In the genomic region with DNA sequence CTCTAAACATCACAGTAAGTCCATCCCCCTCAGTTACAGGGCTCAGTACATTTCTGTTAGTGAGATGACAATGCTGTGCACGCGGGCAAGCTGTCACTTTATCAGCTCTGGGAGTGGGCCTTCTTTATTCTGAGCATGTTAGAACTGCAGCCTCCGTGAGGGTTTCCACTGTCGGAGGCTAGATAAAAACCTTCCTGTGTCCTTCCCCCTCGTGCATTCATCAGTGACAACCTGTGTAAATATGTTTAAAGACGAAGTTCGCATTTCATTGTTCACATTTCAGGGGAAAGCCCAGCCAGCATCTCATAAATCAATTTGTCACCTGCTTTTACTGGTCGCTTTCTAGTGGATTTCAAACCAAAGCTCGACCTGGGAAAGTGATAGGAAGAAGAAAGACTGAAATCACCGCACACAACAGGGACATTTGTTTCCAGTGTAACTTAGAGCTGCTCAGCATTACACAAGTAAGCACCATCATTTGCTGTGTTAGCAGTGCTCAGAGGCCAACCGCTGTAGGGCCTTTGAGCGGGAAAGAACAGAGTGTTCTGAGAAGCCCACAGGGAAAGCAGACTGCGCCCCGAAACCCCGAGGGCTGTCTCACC, we compare ENCODE assay signal across 10 mouse cellular contexts. TPM values are rescaled to one million over a fixed set of nuclear protein-coding genes. Genes with fewer than 3 reads are reported as not detected.
A peak's percentile ranks its signal among the peaks of the same experiment; 100 is the strongest.
DNase-seq lines count a peak whose midpoint lies in the region; ATAC-seq lines count a peak whose summit lies in the region.
"Had no signal": no experiment of that assay in that cellular context is flagged by ENCODE, and none has a peak within 500 bp of the region (broad histone marks: within the 10 kb centered on the region; RNA-seq: fewer than 3 reads in every experiment).

No protein-coding gene starts in this region.

- H3K36me3 ChIP-seq in midbrain, embryonic 10.5 days, result no peaks in the 10 kb centered on the region
- H3K36me3 ChIP-seq in midbrain, embryonic 11.5 days (ENCODE audit: control insufficient read depth, insufficient read depth, low read length), result no peaks in the 10 kb centered on the region
- no peaks in the 10 kb centered on the region for H3K36me3 ChIP-seq in forebrain, embryonic 14.5 days (ENCODE audit: control insufficient read depth, insufficient read depth, low read length)
- H3K36me3 ChIP-seq in limb, embryonic 10.5 days, result no peaks in the 10 kb centered on the region
- H3K36me3 ChIP-seq in neural tube, embryonic 15.5 days, result no peaks in the 10 kb centered on the region

- H3K27me3 ChIP-seq in midbrain, embryonic 10.5 days (ENCODE audit: low read depth, poor library complexity, severe bottlenecking), result no peaks in the 10 kb centered on the region
- no peaks in the 10 kb centered on the region for H3K27me3 ChIP-seq in midbrain, embryonic 11.5 days (ENCODE audit: control insufficient read depth, insufficient read depth, low read length)
- no peaks in the 10 kb centered on the region for H3K27me3 ChIP-seq in forebrain, embryonic 14.5 days (replicated peaks; ENCODE audit: control insufficient read depth, insufficient read depth, low read length)
- H3K27me3 ChIP-seq in limb, embryonic 10.5 days (ENCODE audit: low read depth, poor library complexity, severe bottlenecking), result no peaks in the 10 kb centered on the region
- H3K27me3 ChIP-seq in neural tube, embryonic 15.5 days (replicated peaks), result no peaks in the 10 kb centered on the region

- H3K4me2 ChIP-seq in midbrain, embryonic 11.5 days, result no peak overlapping the region
- no peak overlapping the region for H3K4me2 ChIP-seq in forebrain, embryonic 14.5 days (ENCODE audit: low read length)
- H3K4me2 ChIP-seq in neural tube, embryonic 15.5 days, result peak overlapping the region; percentile 17; the same call in 1 of the 2 replicates

- WGBS in midbrain, embryonic 10.5 days, result 69% methylated on average over 15 of the region's 15 CpGs
- 60% methylated on average over 15 of the region's 15 CpGs for WGBS in midbrain, embryonic 11.5 days
- WGBS in forebrain, embryonic 14.5 days, result 44% methylated on average over 15 of the region's 15 CpGs
- WGBS in limb, embryonic 10.5 days, result 42% methylated on average over 15 of the region's 15 CpGs
- 10% methylated on average over 15 of the region's 15 CpGs for WGBS in neural tube, embryonic 15.5 days

- no peaks in the 10 kb centered on the region for H3K9me3 ChIP-seq in midbrain, embryonic 10.5 days (replicated peaks)
- H3K9me3 ChIP-seq in midbrain, embryonic 11.5 days (ENCODE audit: control insufficient read depth, low read length), result no peaks in the 10 kb centered on the region
- H3K9me3 ChIP-seq in forebrain, embryonic 14.5 days (replicated peaks; ENCODE audit: control insufficient read depth, low read length), result no peaks in the 10 kb centered on the region
- H3K9me3 ChIP-seq in limb, embryonic 10.5 days (replicated peaks), result no peaks in the 10 kb centered on the region
- no peaks in the 10 kb centered on the region for H3K9me3 ChIP-seq in neural tube, embryonic 15.5 days (replicated peaks)

- peaks cover 34% of the 10 kb centered on the region for H3K4me1 ChIP-seq in midbrain, embryonic 10.5 days
- peaks cover 14% of the 10 kb centered on the region for H3K4me1 ChIP-seq in midbrain, embryonic 11.5 days (ENCODE audit: control insufficient read depth, insufficient read depth, low read length)
- peaks cover 21% of the 10 kb centered on the region for H3K4me1 ChIP-seq in forebrain, embryonic 14.5 days (ENCODE audit: control insufficient read depth, insufficient read depth, low read length)
- peaks cover 58% of the 10 kb centered on the region for H3K4me1 ChIP-seq in limb, embryonic 10.5 days
- peaks cover 26% of the 10 kb centered on the region for H3K4me1 ChIP-seq in neural tube, embryonic 15.5 days

- ATAC-seq in midbrain, embryonic 11.5 days (ENCODE audit: low FRiP score), result no peak
- no peak for ATAC-seq in forebrain, embryonic 14.5 days
- peak; percentile 63; the same call in 1 of the 2 replicates for ATAC-seq in neural tube, embryonic 15.5 days (ENCODE audit: low FRiP score)

- no peak overlapping the region for H3K9ac ChIP-seq in midbrain, embryonic 11.5 days (ENCODE audit: low read length)
- H3K9ac ChIP-seq in forebrain, embryonic 14.5 days (ENCODE audit: low read length), result no peak overlapping the region
- H3K9ac ChIP-seq in neural tube, embryonic 15.5 days (replicated peaks), result no peak overlapping the region

- peak; percentile 10 for DNase-seq in midbrain, embryonic 10.5 days (ENCODE audit: low spot score)
- DNase-seq in midbrain, embryonic 11.5 days (ENCODE audit: low spot score, missing footprints), result no peak
- DNase-seq in forebrain, embryonic 14.5 days (ENCODE audit: low spot score), result peak; percentile 33
- peak; percentile 48 for DNase-seq in limb, embryonic 10.5 days (ENCODE audit: low spot score)
- DNase-seq in right cerebral cortex, postnatal 25 days, result no peak
- DNase-seq in adrenal gland, postnatal 14 days, result no peak
- DNase-seq: cerebellum, adult 9-11 months; layer of hippocampus, adult 9-11 months; liver had no signal

- H3K4me3 ChIP-seq in midbrain, embryonic 10.5 days, result no peak overlapping the region
- H3K4me3 ChIP-seq in midbrain, embryonic 11.5 days (ENCODE audit: low read depth, low read length), result no peak overlapping the region
- H3K4me3 ChIP-seq in forebrain, embryonic 14.5 days (ENCODE audit: low read depth, low read length), result no peak overlapping the region
- no peak overlapping the region for H3K4me3 ChIP-seq in limb, embryonic 10.5 days
- H3K4me3 ChIP-seq in neural tube, embryonic 15.5 days (replicated peaks), result no peak overlapping the region

- peak overlapping the region; percentile 61 for H3K27ac ChIP-seq in midbrain, embryonic 10.5 days (replicated peaks)
- H3K27ac ChIP-seq in midbrain, embryonic 11.5 days (ENCODE audit: low read depth, low read length), result no peak overlapping the region
- H3K27ac ChIP-seq in forebrain, embryonic 14.5 days (ENCODE audit: low read depth, low read length), result 0 out of 2 replicates have a peak overlapping the region, but pooled peaks have one; percentile 1
- H3K27ac ChIP-seq in limb, embryonic 10.5 days, result peak overlapping the region; percentile 78
- peak overlapping the region; percentile 45 for H3K27ac ChIP-seq in neural tube, embryonic 15.5 days (replicated peaks)

RNA-seq across cellular contexts. Expression of a gene that starts 55.8 kb away (rescaled TPM):
- 29.6 and 35.6 TPM in 2 replicates for polyA plus RNA-seq in midbrain, embryonic 10.5 days (2016; fragmentation: Nextera tagmentation; extraction: Ambion mirVana)
- polyA plus RNA-seq in midbrain, embryonic 11.5 days (2014; fragmentation: Nextera tagmentation; extraction: Ambion mirVana), result 28.0 and 29.8 TPM in 2 replicates
- 20.0 and 22.1 TPM in 2 replicates for polyA plus RNA-seq in forebrain, embryonic 14.5 days (2014; fragmentation: Nextera tagmentation; extraction: Ambion mirVana)
- 30.8 and 32.3 TPM in 2 replicates for polyA plus RNA-seq in limb, embryonic 10.5 days (2016; fragmentation: Nextera tagmentation; extraction: Ambion mirVana)
- 24.0 and 30.2 TPM in 2 replicates for polyA plus RNA-seq in neural tube, embryonic 15.5 days (2015; fragmentation: Nextera tagmentation; extraction: Ambion mirVana)
- total RNA-seq in adrenal gland, postnatal 14 days (2021), result 33.2 and 41.6 TPM in 2 replicates

Comparison
In these comparisons a context has a peak if more than half of its experiments do, and no peak if none do; other contexts are left out.
1. DNase-seq: peak in midbrain, embryonic 10.5 days (single experiment), forebrain, embryonic 14.5 days (single experiment) and limb, embryonic 10.5 days (single experiment); none in midbrain, embryonic 11.5 days (single experiment), right cerebral cortex, postnatal 25 days (single experiment) and adrenal gland, postnatal 14 days (single experiment).